Mouse (Mus musculus) ovary, postnatal 36 days (tissue): Measurements from ENCODE around the gene 4930412O13Rik.

Experiments used
- DNase-seq: peaks from one replicate; pipeline ENCODE4 v3.0.0; 2022; ENCODE audit warnings: low spot score, mixed read lengths

Gene 4930412O13Rik

DNA sequence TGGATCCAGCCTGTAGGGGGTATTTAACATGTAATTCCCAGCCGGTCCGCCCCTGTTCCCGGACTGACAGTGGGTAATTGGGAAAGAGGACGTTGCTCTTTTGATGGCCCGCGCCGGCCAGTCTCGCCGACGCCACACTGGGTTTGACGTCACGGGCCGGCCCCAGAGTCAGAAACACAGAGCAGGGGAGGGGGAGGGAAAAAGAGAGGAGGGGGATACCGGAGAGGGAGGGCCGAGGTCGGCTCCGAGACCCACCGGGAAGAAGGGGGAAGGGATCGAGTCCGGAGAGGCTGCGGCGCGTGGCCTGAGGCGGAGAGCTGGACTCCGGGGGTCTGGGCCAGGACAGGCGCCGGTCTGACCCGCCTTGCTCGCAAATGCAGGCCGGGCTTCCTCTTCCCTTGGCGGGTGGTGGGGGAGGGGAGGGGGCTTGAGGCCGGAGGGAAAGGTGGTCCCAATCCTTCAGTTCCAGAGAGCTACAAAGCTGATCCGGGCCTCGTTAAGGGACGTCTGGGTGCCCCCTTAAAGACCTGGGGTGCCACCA, at the start of gene 4930412O13Rik:
Gene 4930412O13Rik, plus strand, starts transcription at position 202 of the 541 bp plus-strand sequence.
- no peak for DNase-seq

- no peak for DNase-seq
These were observed 47.3 kb upstream of the 4930412O13Rik start for GRCm38 (mm10) chr2:9833712-9834111.

GRCm38 (mm10) chr2:9835195-9835594, 45.9 kb upstream of the 4930412O13Rik start:
- DNase-seq = no peak

GRCm38 (mm10) chr2:9852851-9853576, 28.0 kb upstream of the 4930412O13Rik start:
- no peak for DNase-seq

DNA sequence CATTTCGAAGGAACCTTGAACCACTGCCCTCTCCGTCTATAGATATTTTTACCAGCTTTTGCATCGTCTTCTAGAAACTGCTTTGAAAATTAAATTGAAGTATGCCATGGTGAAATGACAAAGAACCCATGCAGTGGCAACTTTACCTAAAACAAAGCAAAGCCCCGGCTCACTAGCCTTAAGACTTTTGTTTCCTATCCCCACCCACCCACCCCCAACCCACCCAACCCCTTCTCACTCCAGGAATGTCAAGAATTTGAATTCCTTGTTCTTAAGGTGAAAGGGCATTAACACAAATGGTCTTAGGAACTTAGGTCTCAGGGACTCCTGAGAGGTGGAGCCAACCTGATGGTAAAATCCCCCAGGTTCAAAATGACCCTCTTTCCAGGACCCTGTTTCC, 25.2 kb upstream of the 4930412O13Rik start:
- no peak for DNase-seq

DNA sequence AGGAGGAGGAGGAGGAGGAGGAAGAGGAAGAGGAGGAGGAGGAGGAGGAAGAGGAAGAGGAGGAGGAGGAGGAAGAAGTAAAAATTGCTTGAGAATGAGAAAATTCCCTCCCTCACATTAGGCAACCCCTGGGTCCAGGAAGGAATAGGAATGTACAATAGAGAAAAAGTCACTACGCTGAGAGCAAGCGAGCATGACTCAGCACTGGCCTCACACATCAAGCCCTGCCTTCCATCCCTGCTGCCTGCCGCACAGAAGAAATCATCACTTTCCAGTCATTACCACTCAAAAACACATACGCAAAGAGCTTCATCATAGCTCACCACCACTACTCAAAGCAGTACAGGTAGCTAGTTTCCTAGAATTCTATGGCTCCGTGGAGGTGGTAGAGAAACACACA, 20.4 kb upstream of the 4930412O13Rik start:
- DNase-seq = no peak

- no peak for DNase-seq
These were observed 13.8 kb upstream of the 4930412O13Rik start for GRCm38 (mm10) chr2:9867092-9867825.

GRCm38 (mm10) chr2:9871141-9871716, 9.8 kb upstream of the 4930412O13Rik start:
- DNase-seq = no peak

DNA sequence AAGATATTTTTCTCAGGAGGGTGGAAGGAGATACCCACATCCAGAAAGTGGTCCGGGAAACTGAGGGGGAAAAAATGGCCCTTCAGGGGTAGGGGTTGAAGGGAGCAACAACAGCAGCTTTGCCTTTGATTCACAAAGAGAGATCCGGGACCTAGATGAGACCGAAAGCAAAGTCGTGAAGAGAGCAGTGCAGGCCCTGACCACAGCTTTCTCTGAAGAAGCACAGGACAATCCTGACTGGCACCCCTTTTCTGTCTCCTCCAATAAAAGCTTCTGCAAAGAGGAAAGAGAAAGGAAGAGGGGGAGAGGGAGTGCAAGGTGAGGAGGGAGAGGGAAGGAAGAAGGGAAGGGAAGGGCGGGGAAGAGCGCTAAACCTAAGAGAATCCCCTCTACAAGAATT, 9.3 kb upstream of the 4930412O13Rik start:
- DNase-seq = no peak

GRCm38 (mm10) chr2:9872682-9873081, 8.4 kb upstream of the 4930412O13Rik start:
- no peak for DNase-seq

GRCm38 (mm10) chr2:9873757-9874156, 7.3 kb upstream of the 4930412O13Rik start:
- no peak for DNase-seq

DNA sequence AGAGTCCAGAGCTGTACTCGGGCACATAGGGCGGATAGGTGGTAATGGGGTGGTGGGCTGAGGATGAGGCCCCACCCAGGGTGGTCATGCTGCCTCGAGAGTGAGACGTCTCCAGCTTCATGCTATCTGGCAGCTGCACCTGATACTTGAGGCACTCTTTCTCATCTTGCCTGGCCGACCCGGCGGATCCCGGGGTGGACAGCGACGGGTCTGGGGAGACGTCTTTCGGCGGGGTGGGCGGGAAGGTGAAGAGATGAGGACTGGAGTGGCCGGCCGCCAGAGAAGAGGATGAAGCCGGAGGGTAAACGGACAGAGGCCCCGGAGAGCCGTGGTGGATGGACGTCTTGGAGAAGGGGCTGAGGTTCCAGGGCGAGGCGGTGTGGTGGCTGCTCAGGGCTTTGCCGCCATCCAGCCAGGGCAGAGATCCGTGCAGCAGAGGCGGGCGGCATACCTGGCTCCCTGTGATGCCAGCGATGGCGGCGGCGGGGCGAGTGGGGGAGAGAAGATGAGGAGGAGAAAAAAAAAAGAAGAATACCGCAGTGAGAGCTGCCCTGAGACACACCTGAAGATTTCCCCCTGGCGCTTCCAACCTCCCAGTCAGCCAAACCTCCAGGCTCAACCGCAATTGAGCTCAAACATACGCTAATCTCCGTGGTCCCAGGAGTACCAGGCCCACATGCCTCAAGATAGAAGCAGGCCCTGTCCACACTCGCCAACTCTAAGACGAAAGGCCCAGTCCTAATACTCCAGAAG, 6.4 kb upstream of the 4930412O13Rik start:
- DNase-seq = no peak

GRCm38 (mm10) chr2:9875220-9875619, 5.8 kb upstream of the 4930412O13Rik start:
- no peak for DNase-seq

DNA sequence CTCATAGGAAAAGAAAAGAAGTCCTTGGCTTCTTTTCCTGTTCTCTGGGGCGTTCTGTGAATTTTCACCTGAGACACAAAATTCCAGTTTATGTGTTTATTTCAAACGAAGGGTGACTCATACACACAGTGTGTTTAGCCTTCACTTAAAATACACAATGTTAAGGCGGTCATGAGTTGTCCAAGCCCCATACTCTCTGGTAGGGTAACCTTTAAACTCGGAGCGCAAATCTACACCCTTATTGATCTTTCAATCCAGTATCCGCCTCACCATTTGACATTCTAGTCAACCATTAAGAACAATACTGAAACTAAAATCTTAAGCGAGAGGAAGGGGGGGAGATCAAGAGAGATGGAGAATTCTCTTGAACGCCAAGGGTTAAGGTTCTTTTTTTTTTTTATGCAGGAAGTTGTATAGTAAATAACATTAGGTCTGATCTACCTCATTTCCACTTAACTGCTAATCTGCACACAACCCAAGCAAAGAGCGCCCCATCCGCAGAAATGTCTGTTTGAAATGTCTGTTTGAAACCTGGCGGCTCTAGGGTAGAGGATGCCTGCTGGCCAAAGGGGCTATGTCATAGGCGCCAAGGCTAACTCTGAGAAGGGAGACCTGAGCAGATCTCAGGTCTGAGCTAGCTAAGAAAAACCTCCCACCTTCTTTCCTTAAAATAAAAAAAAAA, 5.2 kb upstream of the 4930412O13Rik start:
- no peak for DNase-seq

DNA sequence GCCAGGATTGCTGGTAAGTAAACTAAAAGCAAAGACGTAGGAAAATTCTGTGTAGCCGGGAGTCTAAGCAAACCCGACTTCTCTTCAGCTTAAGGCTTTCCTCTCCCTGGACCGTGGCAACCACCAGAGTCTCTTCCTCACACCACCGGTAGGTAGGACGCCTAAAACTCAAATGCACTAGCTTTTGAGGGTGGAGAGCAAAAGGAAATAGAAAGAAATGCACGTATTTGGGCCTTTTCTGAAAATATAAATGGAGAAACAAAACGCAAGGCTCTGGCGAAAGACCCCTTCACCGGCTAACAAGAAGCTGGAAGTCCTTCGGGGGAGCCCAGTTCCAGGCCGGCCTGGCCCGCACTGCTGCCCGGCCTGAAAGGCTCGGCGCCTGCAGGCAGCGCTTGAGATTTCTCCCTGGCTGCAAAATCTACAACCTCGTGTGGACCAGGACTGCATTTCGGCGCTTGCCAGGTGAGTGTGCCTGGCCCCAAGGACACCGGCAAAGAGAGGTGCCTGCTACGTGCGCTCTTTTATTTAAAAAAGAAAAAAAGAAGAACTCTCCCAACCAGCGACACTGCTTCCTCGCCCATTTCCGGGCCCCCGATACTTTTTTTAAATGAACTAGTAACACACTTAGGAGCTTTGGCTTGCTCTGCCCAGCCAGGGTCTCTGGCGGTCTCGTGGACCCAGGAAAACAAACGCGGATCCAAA, 4.3 kb upstream of the 4930412O13Rik start:
- DNase-seq = peak; percentile 15

DNA sequence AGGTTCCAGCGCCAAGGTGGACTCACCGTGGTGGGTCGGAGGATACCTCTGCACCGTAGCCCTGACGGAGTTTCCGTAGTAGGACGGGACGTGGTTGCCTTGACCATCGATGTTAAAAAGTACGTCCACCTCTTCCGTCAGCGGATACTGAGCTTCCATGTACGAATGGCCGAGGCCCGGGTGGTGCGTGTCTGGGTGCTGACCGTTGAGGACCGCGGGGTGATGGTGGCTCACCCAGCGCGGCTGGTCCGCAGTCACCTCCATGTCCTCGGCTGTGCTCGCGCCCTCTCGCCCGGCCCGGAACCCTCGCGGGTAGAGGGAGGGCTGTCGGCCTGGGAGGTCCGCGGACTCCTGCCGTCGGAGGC, 3.7 kb upstream of the 4930412O13Rik start:
- peak; percentile 25 for DNase-seq

DNA sequence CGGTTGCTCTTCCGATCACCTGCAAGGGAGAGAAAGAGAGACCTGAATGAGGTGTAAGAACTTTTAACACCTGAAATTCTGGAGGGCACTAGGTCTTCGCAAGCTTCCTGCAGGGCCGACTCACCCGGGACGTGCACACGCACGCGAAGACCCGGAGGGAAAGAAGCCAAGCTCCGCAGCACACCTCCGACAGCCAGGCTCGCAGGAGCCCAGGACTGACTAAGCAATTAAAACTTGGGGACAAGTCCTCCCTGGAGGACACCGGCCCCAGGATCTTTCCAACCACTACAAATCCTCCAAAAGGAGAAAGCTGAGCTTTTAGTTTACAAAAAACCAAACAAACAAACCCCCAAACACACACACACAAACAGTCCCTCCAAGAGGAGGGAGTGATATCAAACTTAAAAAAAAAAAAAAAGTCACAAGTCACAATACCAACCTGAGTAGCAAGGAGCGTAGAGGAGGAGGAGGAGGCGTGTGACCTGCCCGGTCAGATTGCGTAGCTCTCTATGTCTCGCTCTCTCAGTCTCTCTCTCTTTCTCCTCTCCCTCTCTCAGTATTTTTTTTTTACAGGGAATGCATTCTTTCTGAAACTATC, 3.0 kb upstream of the 4930412O13Rik start:
- no peak for DNase-seq

GRCm38 (mm10) chr2:9878564-9879081, 2.4 kb upstream of the 4930412O13Rik start:
- DNase-seq = peak; percentile 36

DNA sequence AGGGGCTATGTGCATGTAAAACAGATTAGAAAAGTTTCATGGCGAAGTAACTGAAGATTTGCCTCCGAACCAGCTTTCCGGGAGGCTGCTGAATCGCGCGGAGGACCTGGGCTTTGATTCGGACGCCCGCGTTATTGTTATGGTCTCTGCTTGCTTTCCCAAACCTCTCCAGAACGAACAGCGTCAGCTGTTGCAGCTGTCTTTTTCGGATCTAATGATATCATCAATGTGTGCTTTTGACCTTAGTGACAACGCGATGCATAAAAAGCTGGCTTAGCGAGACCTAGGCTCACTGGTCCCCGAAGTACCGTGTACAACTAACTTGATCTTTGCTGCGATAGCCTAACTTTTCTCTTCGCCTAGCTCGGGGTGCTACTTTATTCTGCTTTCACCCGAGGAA, 2.0 kb upstream of the 4930412O13Rik start:
- DNase-seq = no peak

GRCm38 (mm10) chr2:9879493-9879892, 1.6 kb upstream of the 4930412O13Rik start:
- DNase-seq = peak; percentile 89
